Mouse (Mus musculus): ENCODE measurements around the gene Sp2. TPM values are rescaled to one million over a fixed set of nuclear protein-coding genes. Genes with fewer than 3 reads are reported as not detected.

The Sp2 gene
- polyA plus RNA-seq, 1 experiment from 2014 or later = 14.9 TPM

DNA sequence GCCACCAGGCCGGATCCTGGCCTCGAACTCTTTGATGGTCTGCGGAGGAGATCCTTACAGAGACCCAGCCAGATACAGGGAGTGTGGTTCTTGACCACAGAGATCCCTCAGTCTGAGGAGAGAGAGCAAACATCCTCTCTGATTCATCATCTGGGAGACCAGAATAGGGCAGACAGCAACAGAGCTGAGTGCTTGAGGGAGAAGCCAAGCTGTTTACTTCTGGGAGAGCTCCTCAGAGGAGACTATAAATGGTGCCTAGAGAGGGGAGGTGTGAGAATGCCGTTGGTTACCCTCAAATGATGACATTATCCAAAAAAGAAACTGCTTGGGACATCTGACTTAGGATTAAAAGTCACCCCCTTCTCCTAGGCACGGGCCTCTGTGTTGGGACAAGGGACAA, 8.7 kb upstream of the Sp2 start:
- WGBS = 83% methylated on average over 5 of the region's 5 CpGs
- H3K27ac ChIP-seq (replicated peaks) = no peak overlapping the region
- no peak overlapping the region for H3K4me2 ChIP-seq (replicated peaks)
- H3K9ac ChIP-seq (replicated peaks) = no peak overlapping the region
- H3K9me3 ChIP-seq = no peaks in the 10 kb centered on the region
- no peaks in the 10 kb centered on the region for H3K36me3 ChIP-seq
- H3K4me1 ChIP-seq = peaks cover 11% of the 10 kb centered on the region
- H3K4me3 ChIP-seq = no peak overlapping the region
- peaks cover 19% of the 10 kb centered on the region; the same call in 1 of the 2 replicates for H3K27me3 ChIP-seq
- ATAC-seq (replicated peaks) = no peak

DNA sequence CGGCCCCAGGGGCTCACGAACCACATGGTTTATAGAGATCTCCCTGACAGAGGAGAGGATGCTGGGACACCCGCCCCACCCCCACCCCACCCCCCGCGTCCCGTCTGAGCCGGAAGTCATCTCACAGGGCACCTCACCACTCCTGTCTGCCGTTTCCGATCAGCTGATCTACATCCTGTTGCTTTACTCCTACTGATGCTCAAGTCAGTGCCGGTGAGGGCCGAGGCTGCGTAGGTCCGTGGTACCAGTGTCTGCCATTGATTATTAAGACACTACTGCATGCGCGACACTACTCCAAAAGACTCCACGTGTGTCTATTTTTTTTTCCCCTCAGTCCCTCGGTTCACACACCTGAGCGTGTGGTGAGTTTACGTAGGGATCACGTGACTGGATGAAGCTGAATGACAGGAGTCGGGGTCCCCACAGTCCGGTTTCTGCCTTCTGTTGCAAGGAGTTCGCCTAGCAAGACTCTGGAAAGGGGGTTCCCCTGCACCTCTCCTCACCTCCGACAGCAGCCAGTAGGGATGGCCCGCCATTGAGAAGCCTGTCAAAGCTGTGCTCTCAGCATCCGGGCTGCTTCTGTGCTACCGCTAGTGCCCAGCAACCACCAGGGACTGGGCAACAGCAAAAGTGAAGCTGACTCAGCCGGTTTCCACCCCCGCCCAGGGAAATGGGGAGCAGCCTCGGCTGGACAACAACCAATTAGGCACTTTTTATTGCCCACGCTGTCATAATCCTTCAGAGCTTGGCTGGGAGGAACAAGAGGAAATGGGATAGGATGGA, 5.3 kb upstream of the Sp2 start:
- peak overlapping the region; percentile 58 for H3K4me2 ChIP-seq (replicated peaks)
- H3K36me3 ChIP-seq = no peaks in the 10 kb centered on the region
- peak overlapping the region; percentile 26; the same call in 1 of the 2 replicates for H3K9ac ChIP-seq (replicated peaks)
- H3K9me3 ChIP-seq = no peaks in the 10 kb centered on the region
- peak; percentile 67 for ATAC-seq (replicated peaks)
- H3K27me3 ChIP-seq = peaks cover 34% of the 10 kb centered on the region; the same call in 1 of the 2 replicates
- H3K4me3 ChIP-seq = peak overlapping the region; percentile 41
- 5% methylated on average over 31 of the region's 31 CpGs for WGBS
- 0 out of 2 replicates have a peak overlapping the region, but pooled peaks have one; percentile 28 for H3K27ac ChIP-seq (replicated peaks)
- peaks cover 8% of the 10 kb centered on the region; the same call in 1 of the 2 replicates for H3K4me1 ChIP-seq

DNA sequence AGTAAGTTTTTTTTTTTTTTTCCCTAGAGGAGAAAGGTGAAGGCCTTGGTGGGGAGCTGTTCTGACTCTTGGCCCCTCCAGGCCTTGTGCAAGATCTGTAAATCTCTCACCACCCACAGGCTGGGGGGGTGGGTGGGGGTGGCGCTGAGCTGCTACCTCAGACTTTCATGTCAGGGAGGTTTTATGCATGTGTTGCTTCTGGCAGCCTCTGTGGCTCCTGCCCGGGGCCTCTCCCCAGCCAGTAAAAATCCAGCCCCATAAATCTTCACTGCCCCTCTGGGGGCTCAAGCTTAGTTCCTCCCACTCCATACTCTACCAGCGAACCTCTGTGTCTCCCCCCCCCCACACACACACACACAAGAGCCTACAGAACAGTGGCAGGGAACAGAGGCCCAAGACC, 3.7 kb upstream of the Sp2 start:
- Histone ChIP-seq H3K27ac (replicated peaks) (no peak overlapping the region), H3K4me2 (replicated peaks) (no peak overlapping the region), H3K4me3 (no peak overlapping the region), H3K4me1 (peaks cover 8% of the 10 kb centered on the region; the same call in 1 of the 2 replicates), H3K36me3 (no peaks in the 10 kb centered on the region), H3K9me3 (no peaks in the 10 kb centered on the region), H3K9ac (replicated peaks) (no peak overlapping the region), H3K27me3 (peaks cover 34% of the 10 kb centered on the region; the same call in 1 of the 2 replicates)
- 71% methylated on average over 3 of the region's 3 CpGs for WGBS
- no peak for ATAC-seq (replicated peaks)

DNA sequence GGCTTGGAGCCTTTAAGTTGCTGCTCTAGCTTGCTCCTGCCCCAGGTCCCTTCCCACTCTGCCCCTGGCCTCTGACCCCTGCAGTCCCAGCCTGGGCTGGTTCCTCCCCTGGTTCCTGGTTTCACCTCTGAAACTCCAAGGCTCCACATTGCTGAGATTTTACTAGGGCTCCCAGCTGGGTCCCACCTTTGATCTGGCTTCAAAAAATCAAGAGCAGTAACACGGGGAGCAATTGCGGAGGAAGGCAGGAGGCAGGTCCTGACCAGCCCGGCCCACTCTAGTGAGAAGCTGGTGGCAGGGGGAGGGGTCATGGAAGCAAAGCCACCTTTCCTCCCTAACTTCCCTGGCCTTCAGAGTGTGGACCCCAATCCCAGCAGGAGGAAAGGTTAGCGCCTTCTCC, 2.1 kb upstream of the Sp2 start:
- no peak overlapping the region for H3K9ac ChIP-seq (replicated peaks)
- 23% methylated on average over 4 of the region's 4 CpGs for WGBS
- ATAC-seq (replicated peaks) = no peak
- H3K27me3 ChIP-seq = peaks cover 34% of the 10 kb centered on the region; the same call in 1 of the 2 replicates
- no peaks in the 10 kb centered on the region for H3K36me3 ChIP-seq
- no peaks in the 10 kb centered on the region for H3K9me3 ChIP-seq
- no peak overlapping the region for H3K27ac ChIP-seq (replicated peaks)
- H3K4me3 ChIP-seq = no peak overlapping the region
- H3K4me2 ChIP-seq (replicated peaks) = no peak overlapping the region
- peaks cover 8% of the 10 kb centered on the region; the same call in 1 of the 2 replicates for H3K4me1 ChIP-seq

DNA sequence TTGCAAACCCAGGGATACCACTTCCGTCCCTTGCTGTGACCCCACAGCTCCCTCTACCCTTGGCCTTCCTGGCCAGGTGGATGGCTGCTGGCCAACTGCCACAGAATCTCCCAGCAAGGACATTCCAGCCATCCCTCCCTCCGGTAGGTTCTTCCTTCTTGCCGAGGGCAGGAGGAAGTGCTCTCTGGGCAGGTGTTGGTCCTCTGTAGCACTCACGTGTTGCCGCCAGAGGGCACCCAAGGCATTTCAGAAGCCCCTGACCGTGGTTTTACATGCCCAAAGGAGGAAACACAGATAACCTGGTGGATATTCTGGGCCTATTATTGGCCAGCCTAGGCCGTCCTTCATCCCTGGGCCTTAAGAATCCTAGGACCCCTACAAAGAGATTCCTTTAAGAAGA, 404 bp downstream of the Sp2 start:
- Histone ChIP-seq H3K27ac (replicated peaks) (no peak overlapping the region), H3K4me3 (no peak overlapping the region), H3K9ac (replicated peaks) (no peak overlapping the region; the same call in 1 of the 2 replicates), H3K36me3 (no peaks in the 10 kb centered on the region), H3K27me3 (peaks cover 22% of the 10 kb centered on the region; the same call in 1 of the 2 replicates), H3K9me3 (no peaks in the 10 kb centered on the region), H3K4me2 (replicated peaks) (no peak overlapping the region), H3K4me1 (peaks cover 7% of the 10 kb centered on the region)
- WGBS = 4% methylated on average over 7 of the region's 7 CpGs
- ATAC-seq (replicated peaks) = no peak

DNA sequence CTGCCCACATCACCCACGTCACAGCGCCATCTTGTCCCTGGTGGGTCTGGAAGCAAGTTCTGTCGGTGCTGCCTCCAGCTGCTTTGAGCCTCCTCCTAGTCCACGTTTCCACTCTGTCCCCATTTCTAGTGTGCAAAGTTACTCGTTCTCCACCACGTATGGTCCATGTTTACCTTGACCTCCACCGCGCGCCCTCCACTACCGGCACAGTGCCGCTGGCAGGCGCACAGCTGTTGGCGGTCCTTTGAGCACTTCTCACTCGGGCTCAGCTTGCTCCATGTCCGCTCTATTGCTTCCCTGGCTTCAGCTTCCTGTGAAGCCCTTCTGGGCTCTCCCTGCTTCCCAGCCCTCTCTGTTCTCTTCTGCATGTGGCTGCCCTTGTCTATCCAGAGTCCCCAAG, 1.3 kb downstream of the Sp2 start:
- Histone ChIP-seq H3K9me3 (no peaks in the 10 kb centered on the region), H3K4me3 (no peak overlapping the region), H3K27ac (replicated peaks) (no peak overlapping the region), H3K4me2 (replicated peaks) (no peak overlapping the region), H3K36me3 (no peaks in the 10 kb centered on the region), H3K4me1 (peaks cover 11% of the 10 kb centered on the region), H3K27me3 (peaks cover 15% of the 10 kb centered on the region; the same call in 1 of the 2 replicates), H3K9ac (replicated peaks) (no peak overlapping the region)
- no peak for ATAC-seq (replicated peaks)
- 76% methylated on average over 15 of the region's 15 CpGs for WGBS

DNA sequence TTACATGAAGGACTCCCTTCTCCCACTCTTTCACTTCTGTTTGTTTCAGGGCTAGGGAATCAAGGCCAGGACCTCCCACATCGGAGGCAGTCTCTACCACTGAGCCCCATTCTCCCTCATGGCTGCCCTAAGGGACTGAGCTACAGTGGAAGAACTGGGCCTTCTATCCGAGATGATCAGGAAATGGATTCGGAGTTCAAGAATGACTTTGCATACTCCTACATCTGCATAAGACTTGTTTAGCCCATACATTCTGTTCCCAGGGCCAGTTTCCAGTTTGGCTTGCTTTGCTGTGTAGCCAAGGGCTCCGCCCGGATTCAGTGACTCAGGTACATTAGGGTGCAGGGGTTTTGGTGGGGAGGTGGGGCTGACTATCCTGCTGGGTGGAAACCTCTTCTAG, 2.7 kb downstream of the Sp2 start:
- Histone ChIP-seq H3K4me3 (no peak overlapping the region), H3K27me3 (peaks cover 7% of the 10 kb centered on the region; the same call in 1 of the 2 replicates), H3K4me1 (peaks cover 25% of the 10 kb centered on the region), H3K36me3 (no peaks in the 10 kb centered on the region), H3K27ac (replicated peaks) (no peak overlapping the region), H3K4me2 (replicated peaks) (no peak overlapping the region), H3K9me3 (no peaks in the 10 kb centered on the region), H3K9ac (replicated peaks) (no peak overlapping the region)
- WGBS = 80% methylated on average over 5 of the region's 5 CpGs
- no peak for ATAC-seq (replicated peaks)

DNA sequence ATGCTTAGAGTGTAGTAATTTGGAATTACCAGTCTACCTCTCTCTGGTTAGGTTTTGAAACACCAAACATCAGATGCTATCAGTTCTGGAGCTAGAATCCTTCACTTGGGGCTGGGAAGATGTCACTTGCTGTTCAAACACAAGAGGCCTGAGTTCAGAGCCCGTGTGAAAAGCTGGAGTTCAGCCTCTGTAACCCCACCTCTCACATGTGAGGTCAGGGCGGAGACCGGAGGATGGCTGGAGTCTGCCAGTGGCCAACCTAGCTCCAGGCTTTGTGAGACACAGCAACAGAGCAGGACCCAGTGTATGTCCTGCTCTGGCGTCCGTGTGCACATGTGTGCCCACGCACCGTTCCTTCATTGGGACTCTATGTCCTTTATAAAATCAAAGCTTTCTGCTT, 3.4 kb downstream of the Sp2 start:
- Histone ChIP-seq H3K36me3 (no peaks in the 10 kb centered on the region), H3K4me3 (no peak overlapping the region), H3K4me2 (replicated peaks) (no peak overlapping the region), H3K4me1 (peaks cover 25% of the 10 kb centered on the region), H3K9me3 (no peaks in the 10 kb centered on the region), H3K27me3 (peaks cover 7% of the 10 kb centered on the region; the same call in 1 of the 2 replicates), H3K27ac (replicated peaks) (no peak overlapping the region), H3K9ac (replicated peaks) (no peak overlapping the region)
- 83% methylated on average over 7 of the region's 7 CpGs for WGBS
- ATAC-seq (replicated peaks) = no peak

DNA sequence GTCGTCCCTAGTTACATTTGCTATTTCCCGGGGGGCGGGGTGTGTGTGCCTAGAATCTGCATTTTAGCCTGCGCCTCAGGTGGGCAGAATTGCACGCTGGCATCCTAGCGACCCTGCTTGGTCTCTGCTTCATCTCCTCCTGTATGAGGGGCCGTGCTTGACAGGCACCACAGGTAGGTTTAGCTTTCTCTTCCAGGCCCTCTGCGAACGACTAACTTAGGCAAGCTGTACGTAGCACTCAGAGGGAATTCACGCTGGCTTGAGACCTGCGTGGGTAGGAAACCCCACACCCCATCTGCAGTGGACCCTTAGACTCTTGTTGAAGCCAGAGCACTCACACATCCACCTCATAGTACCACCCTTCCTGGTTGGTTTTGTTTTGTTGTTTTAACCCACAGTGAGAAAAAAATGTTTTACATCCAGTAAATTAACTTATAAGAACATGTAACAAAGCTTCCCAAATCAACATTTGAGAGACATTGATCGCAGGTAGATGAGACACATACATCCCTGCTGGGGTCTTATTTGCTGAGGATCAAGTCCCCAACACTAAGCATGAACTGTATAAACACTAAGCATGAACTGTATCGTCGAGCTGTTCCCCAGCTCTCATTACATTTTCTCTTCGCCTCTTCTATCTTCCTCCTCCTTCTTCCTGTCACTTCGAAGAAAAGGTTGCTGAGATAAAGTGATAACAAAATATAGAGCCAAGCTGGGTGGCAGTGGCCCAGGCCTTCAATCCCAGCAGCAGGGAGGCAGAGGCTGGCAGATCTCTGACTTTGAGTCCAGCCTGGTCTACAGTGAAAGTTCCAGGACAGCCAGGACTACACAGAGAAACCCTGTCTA, 4.1 kb downstream of the Sp2 start:
- peak overlapping the region; percentile 74 for H3K9ac ChIP-seq (replicated peaks)
- no peak for ATAC-seq (replicated peaks)
- H3K27me3 ChIP-seq = peaks cover under 1% of the 10 kb centered on the region; the same call in 1 of the 2 replicates
- H3K36me3 ChIP-seq = no peaks in the 10 kb centered on the region
- no peaks in the 10 kb centered on the region for H3K9me3 ChIP-seq
- 36% methylated on average over 17 of the region's 17 CpGs for WGBS
- peak overlapping the region; percentile 88 for H3K27ac ChIP-seq (replicated peaks)
- H3K4me3 ChIP-seq = peak overlapping the region; percentile 65
- H3K4me2 ChIP-seq (replicated peaks) = peak overlapping the region; percentile 86
- H3K4me1 ChIP-seq = peaks cover 25% of the 10 kb centered on the region

DNA sequence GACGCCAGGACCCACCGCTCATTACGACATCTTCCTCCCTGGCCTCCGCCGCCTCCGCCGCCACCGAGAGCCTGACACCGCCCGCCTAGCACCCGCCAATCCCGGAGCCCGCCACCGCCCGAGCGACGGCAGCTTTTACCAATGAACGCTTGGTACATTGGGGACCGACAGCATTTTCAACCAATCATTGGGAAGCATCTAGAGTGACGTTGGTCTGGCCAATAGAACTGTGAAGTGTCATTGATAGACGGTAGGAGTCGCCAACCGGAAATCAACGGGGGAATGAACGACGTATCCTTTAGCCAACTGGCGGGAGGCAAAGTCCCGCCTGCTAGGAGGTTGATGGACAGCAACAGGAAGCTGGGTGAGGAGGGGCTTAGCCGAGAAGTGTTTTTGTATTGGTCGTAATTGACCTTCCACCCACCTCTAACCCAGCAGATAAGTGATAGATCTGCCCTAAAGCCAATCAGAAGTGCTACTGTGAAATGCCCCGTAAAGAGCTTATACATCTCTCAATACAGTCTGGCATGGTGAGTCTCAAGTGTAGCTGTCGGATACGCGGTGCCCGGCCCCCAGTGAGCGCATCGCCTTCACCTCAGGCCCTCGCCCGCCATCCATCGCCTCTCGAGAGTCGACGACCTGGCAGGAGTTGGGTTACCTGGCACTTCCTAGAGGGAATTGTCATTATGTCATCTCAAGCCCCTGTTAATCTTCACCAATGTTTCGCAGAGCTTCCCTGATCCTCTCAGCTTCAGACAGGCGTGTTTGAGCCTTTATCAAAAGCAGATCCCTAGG, 5.0 kb downstream of the Sp2 start:
- H3K4me2 ChIP-seq (replicated peaks) = peak overlapping the region; percentile 86

DNA sequence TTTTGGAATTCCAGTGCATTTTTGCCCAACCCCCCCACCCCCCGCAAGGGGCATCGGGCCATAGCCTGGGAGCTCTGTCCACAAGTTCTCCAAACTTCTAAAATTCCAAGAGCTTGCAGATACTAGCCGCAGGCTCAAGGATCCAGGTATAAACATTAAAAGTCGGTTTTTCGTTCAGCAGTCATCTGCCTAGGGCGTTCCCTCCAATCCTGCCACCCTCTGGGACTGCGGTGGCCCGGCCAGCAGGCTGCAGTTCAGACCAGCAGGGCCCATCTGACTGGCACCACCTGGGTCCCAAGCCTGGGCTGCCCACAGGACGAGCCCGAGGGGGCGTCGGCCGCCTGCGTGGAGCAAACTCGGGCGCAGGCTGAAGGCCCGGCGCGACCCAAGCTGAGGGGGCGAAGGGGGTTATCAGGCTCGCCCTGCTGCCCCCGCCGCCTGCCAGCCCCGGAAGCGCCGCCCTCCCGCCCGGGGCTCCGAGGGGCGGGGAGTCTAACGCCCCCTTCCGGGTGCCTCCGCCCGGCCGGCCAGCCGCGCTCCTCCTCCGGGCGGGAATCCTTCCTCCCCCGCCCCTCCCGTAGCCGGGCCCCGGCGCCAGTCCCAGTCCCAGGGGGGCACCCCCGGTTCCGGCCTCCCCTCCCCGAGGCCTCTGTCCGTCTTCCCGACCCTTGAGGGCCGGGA, 5.7 kb downstream of the Sp2 start:
- Histone ChIP-seq H3K9me3 (no peaks in the 10 kb centered on the region), H3K27me3 (no peaks in the 10 kb centered on the region), H3K4me1 (peaks cover 37% of the 10 kb centered on the region), H3K4me2 (replicated peaks) (peak overlapping the region; percentile 73), H3K9ac (replicated peaks) (peak overlapping the region; percentile 91), H3K27ac (replicated peaks) (peak overlapping the region; percentile 97), H3K4me3 (peak overlapping the region; percentile 88), H3K36me3 (no peaks in the 10 kb centered on the region)
- WGBS = under 1% methylated on average over 50 of the region's 50 CpGs
- peak; percentile 73 for ATAC-seq (replicated peaks)

More for the DNA sequence above, 5.0 kb downstream of the Sp2 start:
- WGBS = under 1% methylated on average over 45 of the region's 45 CpGs
- Histone ChIP-seq H3K9ac (replicated peaks) (peak overlapping the region; percentile 91), H3K27me3 (no peaks in the 10 kb centered on the region), H3K27ac (replicated peaks) (peak overlapping the region; percentile 97), H3K4me3 (peak overlapping the region; percentile 88), H3K36me3 (no peaks in the 10 kb centered on the region), H3K9me3 (no peaks in the 10 kb centered on the region), H3K4me1 (peaks cover 33% of the 10 kb centered on the region)
- peak; percentile 99 for ATAC-seq (replicated peaks)
